Mouse (Mus musculus): Measurements from ENCODE around the gene Gm9857. TPM values are rescaled to one million over a fixed set of nuclear protein-coding genes. Genes with fewer than 3 reads are reported as not detected.

The Gm9857 gene
- polyA plus RNA-seq, 1 experiment from 2014 or later, result not detected

GRCm38 (mm10) chr3:108900147-108900546, 40.1 kb downstream of the Gm9857 start:
- WGBS, result 80% methylated on average over 3 of the region's 3 CpGs
- H3K36me3 ChIP-seq, result peaks cover 37% of the 10 kb centered on the region
- ATAC-seq (ENCODE audit: borderline replicate concordance, extremely low read depth, low FRiP score, low TSS enrichment), result no peak
- no peak overlapping the region for H3K4me2 ChIP-seq
- H3K9me3 ChIP-seq, result no peaks in the 10 kb centered on the region
- no peaks in the 10 kb centered on the region for H3K4me1 ChIP-seq
- H3K27me3 ChIP-seq, result no peaks in the 10 kb centered on the region
- H3K27ac ChIP-seq, result no peak overlapping the region
- no peak overlapping the region for H3K4me3 ChIP-seq
- no peak overlapping the region for H3K9ac ChIP-seq

DNA sequence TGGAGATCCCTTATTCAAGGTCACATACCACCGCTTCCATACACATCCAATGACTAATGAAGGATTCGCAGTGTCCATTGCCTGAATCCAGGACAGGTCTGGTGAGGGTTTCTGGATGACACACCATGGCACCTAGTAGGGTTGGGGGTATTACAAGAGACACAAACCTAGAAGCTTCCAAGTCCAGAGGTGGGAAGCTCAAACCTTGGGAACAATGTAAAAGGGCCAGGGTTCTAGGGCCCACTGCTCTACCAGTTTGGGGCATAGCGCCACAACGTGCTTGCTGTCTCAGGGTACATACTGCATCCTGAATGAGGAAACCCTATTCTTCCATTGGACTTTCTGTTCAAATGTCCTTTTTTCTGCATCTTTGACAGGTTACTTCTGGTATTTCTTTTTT, 41.6 kb downstream of the Gm9857 start:
- WGBS, result 89% methylated on average over 4 of the region's 4 CpGs
- Histone ChIP-seq H3K4me3 (no peak overlapping the region), H3K27me3 (no peaks in the 10 kb centered on the region), H3K36me3 (peaks cover 22% of the 10 kb centered on the region), H3K4me2 (no peak overlapping the region), H3K9me3 (no peaks in the 10 kb centered on the region), H3K9ac (no peak overlapping the region), H3K27ac (no peak overlapping the region), H3K4me1 (no peaks in the 10 kb centered on the region)
- no peak; the same call in 1 of the 2 replicates for ATAC-seq (ENCODE audit: borderline replicate concordance, extremely low read depth, low FRiP score, low TSS enrichment)

- Histone ChIP-seq H3K4me1 (no peaks in the 10 kb centered on the region), H3K36me3 (no peaks in the 10 kb centered on the region), H3K9ac (no peak overlapping the region), H3K27me3 (no peaks in the 10 kb centered on the region), H3K27ac (no peak overlapping the region), H3K4me3 (no peak overlapping the region), H3K4me2 (no peak overlapping the region), H3K9me3 (no peaks in the 10 kb centered on the region)
- 57% methylated on average over 4 of the region's 4 CpGs for WGBS
- ATAC-seq (ENCODE audit: borderline replicate concordance, extremely low read depth, low FRiP score, low TSS enrichment), result no peak
These were observed 47.3 kb downstream of the Gm9857 start for GRCm38 (mm10) chr3:108892914-108893313.

GRCm38 (mm10) chr3:108892080-108892479, 48.2 kb downstream of the Gm9857 start:
- no peak for ATAC-seq (ENCODE audit: borderline replicate concordance, extremely low read depth, low FRiP score, low TSS enrichment)
- 63% methylated on average over 1 of the region's 1 CpGs for WGBS
- H3K4me3 ChIP-seq, result no peak overlapping the region
- H3K9ac ChIP-seq, result no peak overlapping the region
- no peaks in the 10 kb centered on the region for H3K9me3 ChIP-seq
- H3K27me3 ChIP-seq, result no peaks in the 10 kb centered on the region
- no peaks in the 10 kb centered on the region for H3K4me1 ChIP-seq
- no peak overlapping the region for H3K4me2 ChIP-seq
- no peak overlapping the region for H3K27ac ChIP-seq
- no peaks in the 10 kb centered on the region for H3K36me3 ChIP-seq

Other genes with a start within 250 kb of the Gm9857 start
- gene Gpsm2, start 218.1 kb downstream of the Gm9857 start, polyA plus RNA-seq (2015; fragmentation: Nextera tagmentation; extraction: Ambion mirVana), result 47.1 and 50.3 TPM in 2 replicates
- 0.09 TPM in 1 of 2 replicates, not detected in the other for gene Aknad1, start 200.8 kb downstream of the Gm9857 start, polyA plus RNA-seq (2015; fragmentation: Nextera tagmentation; extraction: Ambion mirVana)
- gene Stxbp3, start 99.9 kb downstream of the Gm9857 start, polyA plus RNA-seq (2015; fragmentation: Nextera tagmentation; extraction: Ambion mirVana), result 38.8 and 43.1 TPM in 2 replicates
- 0.23 and 0.42 TPM in 2 replicates for gene Fndc7, start 50.4 kb downstream of the Gm9857 start, polyA plus RNA-seq (2015; fragmentation: Nextera tagmentation; extraction: Ambion mirVana)
- gene Prpf38b, start 28.7 kb downstream of the Gm9857 start, polyA plus RNA-seq (2015; fragmentation: Nextera tagmentation; extraction: Ambion mirVana), result 73.4 and 81.9 TPM in 2 replicates
- gene Henmt1, start 572 bp downstream of the Gm9857 start, polyA plus RNA-seq (2015; fragmentation: Nextera tagmentation; extraction: Ambion mirVana), result 0.32 and 0.42 TPM in 2 replicates
- 11.2 and 11.6 TPM in 2 replicates for gene Fam102b, start 87.2 kb upstream of the Gm9857 start, polyA plus RNA-seq (2015; fragmentation: Nextera tagmentation; extraction: Ambion mirVana)
- gene Slc25a54, start 140.0 kb upstream of the Gm9857 start, polyA plus RNA-seq (2015; fragmentation: Nextera tagmentation; extraction: Ambion mirVana), result not detected in 2 replicates
- 29.5 and 30.7 TPM in 2 replicates for gene Slc25a24, start 182.7 kb upstream of the Gm9857 start, polyA plus RNA-seq (2015; fragmentation: Nextera tagmentation; extraction: Ambion mirVana)

All from lung, embryonic 15.5 days (tissue).